ENCODE assay signal across 7 mouse cellular contexts in the genomic region with DNA sequence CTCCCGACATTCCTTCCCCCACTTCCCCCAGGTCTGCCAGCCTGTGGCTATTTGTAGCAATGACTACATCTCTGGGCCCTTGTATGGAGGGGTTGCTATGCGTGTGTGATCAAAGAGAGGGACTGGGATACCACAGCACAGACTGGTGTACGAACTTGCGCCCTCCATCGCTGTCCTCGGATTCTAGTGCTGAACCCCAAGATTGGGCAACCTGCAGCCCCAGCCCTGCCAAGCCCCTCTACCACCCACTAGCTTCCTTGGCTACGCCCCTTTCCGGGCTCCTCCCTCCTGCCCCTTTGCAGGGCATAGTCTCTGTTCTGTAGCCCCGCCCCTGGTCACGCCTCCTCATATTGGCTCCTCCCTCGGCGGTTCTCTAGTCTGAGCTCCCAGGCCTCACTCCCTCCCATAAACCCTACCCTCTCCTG. TPM values are rescaled to one million over a fixed set of nuclear protein-coding genes. Genes with fewer than 3 reads are reported as not detected.
A peak's percentile ranks its signal among the peaks of the same experiment; 100 is the strongest.
DNase-seq lines count a peak whose midpoint lies in the region; ATAC-seq lines count a peak whose summit lies in the region.

Slc8a2 (plus strand) TSS at position 406 of the 425 bp plus-strand sequence.

- H3K27me3 ChIP-seq in intestine, embryonic 16.5 days (replicated peaks; ENCODE audit: control insufficient read depth, insufficient read depth, low read length): 0 out of 2 replicates have a peak, but pooled peaks cover 2% of the 10 kb centered on the region
- H3K27me3 ChIP-seq in midbrain, embryonic 10.5 days (ENCODE audit: low read depth, poor library complexity, severe bottlenecking): peaks cover 19% of the 10 kb centered on the region

- DNase-seq in adrenal gland, postnatal 14 days: peak; percentile 85
- DNase-seq in embryo, embryonic 11 days: peak; percentile 88
- peak; percentile 53 to 60 for DNase-seq in gastrocnemius, postnatal 36 days
- peak; percentile 84 to 90 for DNase-seq in left cerebral cortex, postnatal 36 days (ENCODE audit: low spot score in 2 of 2)
- DNase-seq in midbrain, embryonic 10.5 days (ENCODE audit: low spot score): peak; percentile 87
- DNase-seq in skeletal muscle tissue, adult 2 months (ENCODE audit: low read depth, low spot score): peak; percentile 62

- H3K27ac ChIP-seq in intestine, embryonic 16.5 days (ENCODE audit: low read length): peak within 1 kb of the TSS; percentile 63
- peak within 1 kb of the TSS; percentile 91 for H3K27ac ChIP-seq in midbrain, embryonic 10.5 days (replicated peaks)

- peak within 1 kb of the TSS; percentile 67 for H3K9ac ChIP-seq in intestine, embryonic 16.5 days (ENCODE audit: low read depth, low read length)

- H3K9me3 ChIP-seq in intestine, embryonic 16.5 days (ENCODE audit: control insufficient read depth, low read length): no peaks in the 10 kb centered on the region
- H3K9me3 ChIP-seq in midbrain, embryonic 10.5 days (replicated peaks): no peaks in the 10 kb centered on the region

- peaks cover 4% of the 10 kb centered on the region; the same call in 1 of the 2 replicates for H3K36me3 ChIP-seq in intestine, embryonic 16.5 days (ENCODE audit: control insufficient read depth, insufficient read depth, low read length)
- H3K36me3 ChIP-seq in midbrain, embryonic 10.5 days: peaks cover 14% of the 10 kb centered on the region

- WGBS in intestine, embryonic 16.5 days: 3% methylated on average over 12 of the region's 12 CpGs
- WGBS in midbrain, embryonic 10.5 days: 2% methylated on average over 12 of the region's 12 CpGs

- intact Hi-C loops in gastrocnemius, postnatal 36 days (cut with DNase I): no loop called here
- intact Hi-C loops in left cerebral cortex, postnatal 36 days (cut with DNase I): no loop called here

- peak; percentile 84 for ATAC-seq in intestine, embryonic 16.5 days

- H3K4me1 ChIP-seq in intestine, embryonic 16.5 days (ENCODE audit: control insufficient read depth, insufficient read depth, low read length): peaks cover 31% of the 10 kb centered on the region
- peaks cover 47% of the 10 kb centered on the region for H3K4me1 ChIP-seq in midbrain, embryonic 10.5 days

- peak within 1 kb of the TSS; percentile 90 for H3K4me2 ChIP-seq in intestine, embryonic 16.5 days (ENCODE audit: low read depth, low read length)

- peak within 1 kb of the TSS; percentile 60 for H3K4me3 ChIP-seq in intestine, embryonic 16.5 days (ENCODE audit: low read length)
- peak within 1 kb of the TSS; percentile 86 for H3K4me3 ChIP-seq in midbrain, embryonic 10.5 days

RNA-seq across cellular contexts. Expression of gene Slc8a2, which starts in this region (rescaled TPM):
- 3.6 and 4.1 TPM in 2 replicates for total RNA-seq in adrenal gland, postnatal 14 days (2021)
- total RNA-seq in gastrocnemius, postnatal 36 days (2021): under 1 TPM; 0.12 to 0.13 TPM
- 0.15 and 0.21 TPM in 2 replicates for polyA plus RNA-seq in intestine, embryonic 16.5 days (2015; fragmentation: Nextera tagmentation; extraction: Ambion mirVana)
- total RNA-seq in left cerebral cortex, postnatal 36 days (2021): 100 to 1,000 TPM; 242 to 273 TPM
- polyA plus RNA-seq in midbrain, embryonic 10.5 days (2016; fragmentation: Nextera tagmentation; extraction: Ambion mirVana): 0.21 and 0.25 TPM in 2 replicates

Comparison
In these comparisons a context has a peak if more than half of its experiments do, and no peak if none do; other contexts are left out.
1. Peak in every context shown above with its lines: DNase-seq, ATAC-seq, H3K4me3 ChIP-seq and H3K27ac ChIP-seq.
2. RNA of gene Slc8a2 (total RNA-seq): 242 to 273 TPM in left cerebral cortex, postnatal 36 days; 3.6 to 4.1 TPM in adrenal gland, postnatal 14 days and 0.12 to 0.13 TPM in gastrocnemius, postnatal 36 days; every median in the first group is over 10 times any median in the second.
3. Peak in DNase-seq in gastrocnemius, postnatal 36 days; RNA of the gene not detected or under 1 TPM.
4. Peak in ATAC-seq, H3K4me3 ChIP-seq, H3K27ac ChIP-seq, H3K9ac ChIP-seq and H3K4me2 ChIP-seq in intestine, embryonic 16.5 days; RNA of the gene not detected or under 1 TPM.
5. Peak in DNase-seq, H3K4me3 ChIP-seq and H3K27ac ChIP-seq in midbrain, embryonic 10.5 days; RNA of the gene not detected or under 1 TPM.